Mouse (Mus musculus) bone marrow, adult 2 months (tissue): ENCODE data around the gene Golph3. TPM values are rescaled to one million over a fixed set of nuclear protein-coding genes. Genes with fewer than 3 reads are reported as not detected.
A peak's percentile ranks its signal among the peaks of the same experiment; 100 is the strongest.

ENCODE experiments used
- H3K27ac ChIP-seq: fragments of 200-500 bp; 2 replicates; pipeline ENCODE4 v1.5.1; 2012; ENCODE audit warnings: low read depth, mild to moderate bottlenecking, control low read depth, inconsistent platforms, low read length; ENCODE audit not compliant: control insufficient read depth, poor library complexity, insufficient read depth
- H3K4me1 ChIP-seq: fragments of 200-500 bp; 2 replicates; pipeline ENCODE4 v1.6.1; 2011; ENCODE audit warnings: low read length; ENCODE audit not compliant: control insufficient read depth, insufficient read depth
- H3K4me3 ChIP-seq: fragments of 200-500 bp; replicated peaks from 2 replicates; pipeline ENCODE3; 2011; ENCODE audit warnings: mild to moderate bottlenecking, low read depth, low read length, control low read depth; ENCODE audit not compliant: control insufficient read depth
- CTCF ChIP-seq: fragments of 200-500 bp; IDR thresholded peaks from 2 replicates; pipeline ENCODE4 v1.5.1; 2011; ENCODE audit warnings: low read length, control low read depth; ENCODE audit not compliant: control insufficient read depth, insufficient read depth
- POLR2A ChIP-seq: fragments of 200-500 bp; IDR thresholded peaks from 2 replicates; pipeline ENCODE4 v1.6.1; 2011; ENCODE audit warnings: low read depth, mild to moderate bottlenecking, control low read depth, low read length, borderline replicate concordance; ENCODE audit not compliant: control insufficient read depth
- WGBS: fragments of 180-500 bp; shearing (Covaris S2); methylation state at CpG from one replicate; pipeline ENCODE4 v1.1.7; 2018; 5-methylcytosine and 5-hydroxymethylcytosine counted together
- polyA plus RNA-seq: library from polyadenylated mRNA; stranded (reverse); fragments of >200 nt; gene quantifications from 2 replicates; pipeline ENCODE4 v1.2.4, GENCODE M21; 2011; ENCODE audit warnings: low replicate concordance; ENCODE audit not compliant: missing spikeins, insufficient read depth, insufficient read length

Golph3 gene
- polyA plus RNA-seq, 1 experiment = 27.1 TPM

GRCm38 (mm10) chr15:12313255-12313654 is 8.0 kb upstream of the Golph3 start:
- 40% methylated on average over 1 of the region's 1 CpGs for WGBS
- Histone ChIP-seq H3K27ac (no peak overlapping the region), H3K4me1 (no peaks in the 10 kb centered on the region; the same call in 1 of the 2 replicates), H3K4me3 (no peak overlapping the region)
- TF ChIP-seq CTCF = no peak
- no peak for TF ChIP-seq POLR2A

- TF ChIP-seq CTCF (no peak), POLR2A (no peak)
- H3K4me3 ChIP-seq = no peak overlapping the region
- H3K27ac ChIP-seq = no peak overlapping the region
- WGBS = 81% methylated on average over 5 of the region's 5 CpGs
- H3K4me1 ChIP-seq = no peaks in the 10 kb centered on the region; the same call in 1 of the 2 replicates
Observed at GRCm38 (mm10) chr15:12314584-12314983, 6.7 kb upstream of the Golph3 start.

GRCm38 (mm10) chr15:12315996-12316395 is 5.3 kb upstream of the Golph3 start:
- no peaks in the 10 kb centered on the region; the same call in 1 of the 2 replicates for H3K4me1 ChIP-seq
- TF ChIP-seq POLR2A = no peak
- TF ChIP-seq CTCF = no peak
- 67% methylated on average over 2 of the region's 2 CpGs for WGBS

GRCm38 (mm10) chr15:12317290-12317689 is 4.0 kb upstream of the Golph3 start:
- no peak overlapping the region for H3K4me3 ChIP-seq
- no peak for TF ChIP-seq POLR2A
- no peak for TF ChIP-seq CTCF
- H3K4me1 ChIP-seq = no peaks in the 10 kb centered on the region
- 72% methylated on average over 5 of the region's 5 CpGs for WGBS
- no peak overlapping the region for H3K27ac ChIP-seq

More at GRCm38 (mm10) chr15:12315996-12316395, 5.3 kb upstream of the Golph3 start:
- H3K27ac ChIP-seq = no peak overlapping the region
- H3K4me3 ChIP-seq = no peak overlapping the region

- 84% methylated on average over 8 of the region's 8 CpGs for WGBS
- no peak overlapping the region for H3K27ac ChIP-seq
- no peaks in the 10 kb centered on the region for H3K4me1 ChIP-seq
- TF ChIP-seq CTCF (no peak), POLR2A (no peak)
- H3K4me3 ChIP-seq = no peak overlapping the region
Observed at GRCm38 (mm10) chr15:12318451-12318850, 2.8 kb upstream of the Golph3 start.

GRCm38 (mm10) chr15:12319889-12320288 is 1.4 kb upstream of the Golph3 start:
- WGBS = 57% methylated on average over 5 of the region's 5 CpGs
- H3K4me1 ChIP-seq = no peaks in the 10 kb centered on the region
- TF ChIP-seq CTCF = no peak
- no peak for TF ChIP-seq POLR2A
- no peak overlapping the region for H3K27ac ChIP-seq
- no peak overlapping the region for H3K4me3 ChIP-seq

- no peaks in the 10 kb centered on the region for H3K4me1 ChIP-seq
- TF ChIP-seq POLR2A (no peak), CTCF (no peak)
- peak overlapping the region; percentile 78 for H3K4me3 ChIP-seq
- peak overlapping the region; percentile 44 for H3K27ac ChIP-seq
- 2% methylated on average over 22 of the region's 22 CpGs for WGBS
Observed at GRCm38 (mm10) chr15:12320441-12321090, 684 bp upstream of the Golph3 start.

- WGBS = under 1% methylated on average over 61 of the region's 70 CpGs
- H3K27ac ChIP-seq = peak within 1 kb of the TSS; percentile 98
- TF ChIP-seq POLR2A (no peak), CTCF (no peak)
- H3K4me1 ChIP-seq = no peaks in the 10 kb centered on the region
- H3K4me3 ChIP-seq = peak within 1 kb of the TSS; percentile 82
Observed at GRCm38 (mm10) chr15:12321788-12322621, 755 bp downstream of the Golph3 start, which contains the start of gene 1810049J17Rik. 1810049J17Rik (minus strand) TSS chr15:12321899.
